Mouse (Mus musculus) CH12.LX (cell line): Measurements from ENCODE around the gene Mboat1. TPM values are rescaled to one million over a fixed set of nuclear protein-coding genes. Genes with fewer than 3 reads are reported as not detected.

Experiments used
- DNase-seq: peaks from one replicate; pipeline ENCODE4 v3.0.0-alpha.2; 2013; ENCODE audit errors: extremely low read depth
- H3K27ac ChIP-seq: 2 replicates; pipeline ENCODE4 v1.5.1; 2012; ENCODE audit warnings: low read depth, mild to moderate bottlenecking, control low read depth, moderate library complexity; ENCODE audit not compliant: insufficient read depth
- H3K27me3 ChIP-seq: replicated peaks from 2 replicates; pipeline ENCODE3; 2012; ENCODE audit warnings: inconsistent platforms
- H3K36me3 ChIP-seq, 2 experiments: replicated peaks in 1 of 2; 2 replicates each; pipeline versions ENCODE3 to v1.6.1; 2012; ENCODE audit warnings: inconsistent platforms in 1 of 2, low read length in 1 of 2, mild to moderate bottlenecking in 1 of 2, mixed read lengths in 1 of 2, moderate library complexity in 1 of 2; ENCODE audit not compliant: control insufficient read depth in 1 of 2, insufficient read depth in 1 of 2
- H3K4me1 ChIP-seq, 2 experiments: 2 replicates each; pipeline ENCODE4 v1.6.1; 2012; ENCODE audit warnings: inconsistent platforms in 1 of 2, moderate library complexity in 1 of 2; ENCODE audit not compliant: insufficient read depth in 2 of 2, control insufficient read depth in 1 of 2
- H3K4me2 ChIP-seq: 2 replicates; pipeline ENCODE4 v1.6.1; 2012; ENCODE audit warnings: low read depth, mild to moderate bottlenecking, control low read depth; ENCODE audit not compliant: poor library complexity, insufficient read depth, severe bottlenecking
- H3K4me3 ChIP-seq, 3 experiments: fragments of 150-350 bp in 1 of 3; sonication (generic) in 1 of 3; replicated peaks in 1 of 3; 2 replicates each; pipeline versions ENCODE3 to v1.5.1; 2011 to 2012; ENCODE audit warnings: low read depth in 2 of 3, low read length in 2 of 3, mild to moderate bottlenecking in 2 of 3, moderate library complexity in 2 of 3, control low read depth in 1 of 3, improper control_type of control experiment in 1 of 3, inconsistent platforms in 1 of 3, mixed read lengths in 1 of 3; ENCODE audit not compliant: poor library complexity in 1 of 3
- H3K79me2 ChIP-seq: replicated peaks from 2 replicates; pipeline ENCODE4 v1.6.1; 2012; ENCODE audit warnings: mild to moderate bottlenecking, moderate library complexity; ENCODE audit not compliant: control insufficient read depth, poor library complexity, insufficient read depth, severe bottlenecking; ENCODE audit errors: extremely low read depth
- H3K9ac ChIP-seq: 2 replicates; pipeline ENCODE4 v1.6.1; 2012; ENCODE audit warnings: low read depth, mild to moderate bottlenecking, control low read depth, moderate library complexity; ENCODE audit not compliant: insufficient read depth
- H3K9me3 ChIP-seq: replicated peaks from 2 replicates; pipeline ENCODE3; 2012; ENCODE audit warnings: low read length, inconsistent platforms, mixed read lengths
- BHLHE40 ChIP-seq: IDR thresholded peaks from 2 replicates; pipeline ENCODE4 v1.6.1; 2011; ENCODE audit warnings: mild to moderate bottlenecking, low read depth, low read length, improper control_type of control experiment
- CHD1 ChIP-seq: IDR thresholded peaks from 2 replicates; pipeline ENCODE4 v1.6.1; 2012; ENCODE audit warnings: low read depth, low read length, improper control_type of control experiment, inconsistent platforms
- CTCF ChIP-seq, 2 experiments: IDR thresholded peaks in 1 of 2; conservative IDR thresholded peaks in 1 of 2; 2 replicates each; pipeline ENCODE4 v1.5.1; 2011 to 2012; ENCODE audit warnings: low read depth in 2 of 2, low read length in 2 of 2, improper control_type of control experiment in 1 of 2, inconsistent platforms in 1 of 2, mild to moderate bottlenecking in 1 of 2, moderate library complexity in 1 of 2
- E2F4 ChIP-seq: IDR thresholded peaks from 2 replicates; pipeline ENCODE4 v1.6.1; 2011; ENCODE audit warnings: low read depth, low read length, improper control_type of control experiment; ENCODE audit not compliant: insufficient replicate concordance
- ELF1 ChIP-seq: IDR thresholded peaks from 2 replicates; pipeline ENCODE4 v1.6.1; 2014; ENCODE audit warnings: low read depth, mild to moderate bottlenecking, inconsistent platforms, low read length, improper control_type of control experiment
- GABPA ChIP-seq: IDR thresholded peaks from 2 replicates; pipeline ENCODE4 v1.6.1; 2012; ENCODE audit warnings: low read depth, low read length, improper control_type of control experiment, inconsistent platforms; ENCODE audit not compliant: insufficient replicate concordance
- JUN ChIP-seq: IDR thresholded peaks from 2 replicates; pipeline ENCODE4 v1.6.1; 2011; ENCODE audit warnings: low read depth, mild to moderate bottlenecking, low read length, improper control_type of control experiment, moderate library complexity; ENCODE audit not compliant: insufficient read depth
- JUND ChIP-seq: conservative IDR thresholded peaks from 2 replicates; pipeline ENCODE4 v1.6.1; 2011; ENCODE audit warnings: low read depth, low read length, improper control_type of control experiment
- KAT2A ChIP-seq: IDR thresholded peaks from 2 replicates; pipeline ENCODE4 v1.6.1; 2012; ENCODE audit warnings: low read length, improper control_type of control experiment, inconsistent platforms; ENCODE audit not compliant: insufficient replicate concordance
- MAFK ChIP-seq: IDR thresholded peaks from 2 replicates; pipeline ENCODE4 v1.6.1; 2011; ENCODE audit warnings: low read length, improper control_type of control experiment; ENCODE audit not compliant: insufficient replicate concordance
- MAZ ChIP-seq: IDR thresholded peaks from 2 replicates; pipeline ENCODE4 v1.6.1; 2012; ENCODE audit warnings: low read depth, mild to moderate bottlenecking, inconsistent platforms, low read length, improper control_type of control experiment, moderate library complexity
- MEF2A ChIP-seq: IDR thresholded peaks from 2 replicates; pipeline ENCODE4 v1.6.1; 2014; ENCODE audit warnings: low read depth, mild to moderate bottlenecking, inconsistent platforms, low read length, improper control_type of control experiment, borderline replicate concordance
- MXI1 ChIP-seq: IDR thresholded peaks from 2 replicates; pipeline ENCODE4 v1.6.1; 2011; ENCODE audit warnings: mild to moderate bottlenecking, low read depth, low read length, improper control_type of control experiment
- MYC ChIP-seq: IDR thresholded peaks from 2 replicates; pipeline ENCODE4 v1.6.1; 2011; ENCODE audit warnings: low read depth, mild to moderate bottlenecking, improper control_type of control experiment, low read length
- NELFE ChIP-seq: IDR thresholded peaks from 2 replicates; pipeline ENCODE4 v1.6.1; 2011; ENCODE audit warnings: low read depth, low read length, improper control_type of control experiment
- NRF1 ChIP-seq: IDR thresholded peaks from 2 replicates; pipeline ENCODE4 v1.6.1; 2014; ENCODE audit warnings: low read depth, mild to moderate bottlenecking, inconsistent platforms, low read length, improper control_type of control experiment, moderate library complexity
- PAX5 ChIP-seq: IDR thresholded peaks from 2 replicates; pipeline ENCODE4 v1.6.1; 2012; ENCODE audit warnings: low read length, inconsistent platforms, mixed read lengths
- RAD21 ChIP-seq: IDR thresholded peaks from 2 replicates; pipeline ENCODE4 v1.6.1; 2011; ENCODE audit warnings: low read depth, mild to moderate bottlenecking, low read length, improper control_type of control experiment, moderate library complexity
- SMC3 ChIP-seq: IDR thresholded peaks from 2 replicates; pipeline ENCODE4 v1.6.1; 2011; ENCODE audit warnings: low read depth, low read length, improper control_type of control experiment
- TBP ChIP-seq: conservative IDR thresholded peaks from 2 replicates; pipeline ENCODE4 v1.6.1; 2011; ENCODE audit warnings: low read depth, low read length, improper control_type of control experiment
- TCF12 ChIP-seq: IDR thresholded peaks from 2 replicates; pipeline ENCODE4 v1.6.1; 2014; ENCODE audit warnings: low read depth, mild to moderate bottlenecking, inconsistent platforms, low read length, improper control_type of control experiment
- USF1 ChIP-seq: IDR thresholded peaks from 2 replicates; pipeline ENCODE4 v1.6.1; 2014; ENCODE audit warnings: low read depth, mild to moderate bottlenecking, inconsistent platforms, low read length, improper control_type of control experiment
- ZC3H11A ChIP-seq: IDR thresholded peaks from 2 replicates; pipeline ENCODE4 v1.6.1; 2012; ENCODE audit warnings: low read depth, mild to moderate bottlenecking, inconsistent platforms, low read length, improper control_type of control experiment
- ZKSCAN1 ChIP-seq: IDR thresholded peaks from 2 replicates; pipeline ENCODE4 v1.6.1; 2012; ENCODE audit warnings: low read depth, inconsistent platforms, low read length, improper control_type of control experiment, borderline replicate concordance
- ZMIZ1 ChIP-seq: IDR thresholded peaks from 2 replicates; pipeline ENCODE4 v1.6.1; 2012; ENCODE audit warnings: low read depth, mild to moderate bottlenecking, inconsistent platforms, low read length, improper control_type of control experiment
- dilution Hi-C: fragments of 300-500 bp; cut with MboI; formaldehyde crosslinking; loops from 2 replicates; pipeline ENCODE4 v1.14.3; 2020; ENCODE audit warnings: low sequenced_read_pairs; ENCODE audit not compliant: extremely low pct_unique_long_range_greater_than_20kb, extremely low pct_ligation_motif_present
- in situ Hi-C: fragments of 300-500 bp; cut with MboI; formaldehyde crosslinking; loops from 3 replicates; pipeline ENCODE4 v1.14.3; 2019; ENCODE audit warnings: low sequenced_read_pairs, low pct_ligation_motif_present, low pct_unique_long_range_greater_than_20kb, mixed read lengths
- polyA plus RNA-seq: library from polyadenylated mRNA; unstranded; fragments of >175 nt; gene quantifications from 2 replicates; pipeline ENCODE4 v1.2.1, GENCODE M21; 2012; ENCODE audit warnings: low read depth; ENCODE audit not compliant: insufficient read length
- total RNA-seq, 2 experiments: library from RNA; depleted of rRNA; stranded (reverse); fragments of 300-350 nt in 1 of 2; fragments of >200 nt in 1 of 2; gene quantifications; 2 replicates each; pipeline ENCODE4 v1.2.3; 2012 to 2014

Gene Mboat1
- total and polyA plus RNA-seq, 3 experiments, result 0.53 to 3.3 (median 0.63) TPM

GRCm38 (mm10) chr13:30170061-30170460 lies 33.8 kb downstream of the Mboat1 start (continued):
- TF ChIP-seq ZMIZ1, result no peak
- TF ChIP-seq MXI1, result peak; percentile 39; the same call in 1 of the 2 replicates
- peak; percentile 54; the same call in 1 of the 2 replicates for TF ChIP-seq ELF1
- TF ChIP-seq E2F4, result no peak
- TF ChIP-seq ZC3H11A, result no peak
- TF ChIP-seq RAD21, result no peak; the same call in 1 of the 2 replicates
- TF ChIP-seq BHLHE40, result peak; percentile 45
- 0 out of 2 replicates have a peak, but pooled peaks have one; percentile 27 for TF ChIP-seq MAFK
- TF ChIP-seq MAZ, result 0 out of 2 replicates have a peak, but pooled peaks have one; percentile 42
- peak; percentile 66; the same call in 1 of the 2 replicates for TF ChIP-seq MEF2A
- no peak for TF ChIP-seq USF1
- 0 out of 2 replicates have a peak, but pooled peaks have one; percentile 20 for TF ChIP-seq KAT2A

DNA sequence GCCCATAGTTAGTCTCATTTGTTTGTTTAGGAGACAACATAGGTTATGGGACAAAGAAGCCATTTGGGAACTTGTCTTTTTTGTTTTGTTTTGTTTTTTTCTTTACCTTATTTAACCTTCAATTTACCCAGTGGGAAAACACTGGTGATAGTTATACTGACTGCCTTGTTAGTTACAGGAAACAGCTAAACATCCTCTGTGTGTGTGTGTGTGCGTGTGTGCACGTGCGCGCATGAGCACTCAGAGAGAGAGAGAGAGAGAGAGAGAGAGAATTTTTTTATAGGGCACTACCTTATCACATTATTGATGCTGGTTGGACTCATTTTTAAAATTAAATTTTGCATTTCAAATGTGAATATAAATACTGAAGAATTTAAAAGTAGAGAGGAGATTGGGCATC lies 38.3 kb downstream of the Mboat1 start:
- Histone ChIP-seq H3K4me2 (no peak overlapping the region), H3K36me3 (no peaks in the 10 kb centered on the region), H3K4me3 (no peak overlapping the region), H3K9ac (no peak overlapping the region), H3K9me3 (no peaks in the 10 kb centered on the region), H3K4me1 (peaks cover 0 to 2% of the 10 kb centered on the region in 2 experiments; a peak in 1 of 4 replicates), H3K27me3 (no peaks in the 10 kb centered on the region), H3K79me2 (no peaks in the 10 kb centered on the region), H3K27ac (no peak overlapping the region)
- DNase-seq, result no peak
- no peak for TF ChIP-seq MYC
- no peak for TF ChIP-seq GABPA
- no peak for TF ChIP-seq CTCF (conservative IDR thresholded peaks at IDR 0.05 in 1 of 2, IDR thresholded peaks at IDR 0.05 in 1 of 2; ENCODE audit: low read depth in 2 of 2, low read length in 2 of 2)
- TF ChIP-seq ZKSCAN1, result no peak
- no peak for TF ChIP-seq TBP
- TF ChIP-seq MAFK, result no peak
- TF ChIP-seq MAZ, result no peak
- no peak for TF ChIP-seq ZC3H11A
- TF ChIP-seq CHD1, result no peak
- TF ChIP-seq NRF1, result no peak
- TF ChIP-seq JUND, result no peak
- no peak for TF ChIP-seq USF1
- no peak for TF ChIP-seq JUN
- no peak for TF ChIP-seq NELFE
- no peak for TF ChIP-seq PAX5
- TF ChIP-seq KAT2A, result no peak
- no peak for TF ChIP-seq MEF2A
- TF ChIP-seq TCF12, result no peak
- no peak for TF ChIP-seq SMC3
- in situ Hi-C loops, result no loop called here
- dilution Hi-C loops, result no loop called here
